Mouse (Mus musculus) forebrain, embryonic 14.5 days (tissue): ENCODE results near the gene Olfr601. TPM values are rescaled to one million over a fixed set of nuclear protein-coding genes. Genes with fewer than 3 reads are reported as not detected.

ENCODE experiments used
- polyA plus RNA-seq: library from polyadenylated mRNA; unstranded; fragments of >200 nt; fragmentation: Nextera tagmentation; extraction: Ambion mirVana; gene quantifications from 2 replicates; pipeline ENCODE4 v1.2.1, GENCODE M21; 2014

Olfr601 gene
- polyA plus RNA-seq, 1 experiment from 2014 or later, result not detected

Other genes with a start within 250 kb of the Olfr601 start
- not detected in 2 replicates for gene Olfr586, start 237.0 kb downstream of the Olfr601 start, polyA plus RNA-seq
- not detected in 2 replicates for gene Olfr588-ps1, start 221.8 kb downstream of the Olfr601 start, polyA plus RNA-seq
- not detected in 2 replicates for gene Olfr589, start 206.3 kb downstream of the Olfr601 start, polyA plus RNA-seq
- gene Olfr591, start 184.3 kb downstream of the Olfr601 start, polyA plus RNA-seq, result not detected in 2 replicates
- gene Olfr592, start 177.9 kb downstream of the Olfr601 start, polyA plus RNA-seq, result not detected in 2 replicates
- not detected in 2 replicates for gene Olfr593, start 150.8 kb downstream of the Olfr601 start, polyA plus RNA-seq
- not detected in 2 replicates for gene Olfr594, start 145.7 kb downstream of the Olfr601 start, polyA plus RNA-seq
- not detected in 2 replicates for gene Usp17ld, start 110.2 kb downstream of the Olfr601 start, polyA plus RNA-seq
- gene Olfr596, start 57.0 kb downstream of the Olfr601 start, polyA plus RNA-seq, result not detected in 2 replicates
- gene Olfr597, start 46.3 kb downstream of the Olfr601 start, polyA plus RNA-seq, result not detected in 2 replicates
- gene Olfr598, start 39.1 kb downstream of the Olfr601 start, polyA plus RNA-seq, result not detected in 2 replicates
- not detected in 2 replicates for gene Olfr599, start 26.7 kb downstream of the Olfr601 start, polyA plus RNA-seq
- gene Olfr600, start 13.0 kb downstream of the Olfr601 start, polyA plus RNA-seq, result not detected in 2 replicates
- gene Olfr603, start 23.5 kb upstream of the Olfr601 start, polyA plus RNA-seq, result not detected in 2 replicates
- gene Usp17lc, start 52.4 kb upstream of the Olfr601 start, polyA plus RNA-seq, result not detected in 2 replicates
- not detected in 2 replicates for gene Olfr605, start 82.8 kb upstream of the Olfr601 start, polyA plus RNA-seq
- not detected in 2 replicates for gene Olfr606, start 86.4 kb upstream of the Olfr601 start, polyA plus RNA-seq
- not detected in 2 replicates for gene Olfr607, start 101.5 kb upstream of the Olfr601 start, polyA plus RNA-seq
- gene Olfr608, start 107.2 kb upstream of the Olfr601 start, polyA plus RNA-seq, result not detected in 2 replicates
- gene Olfr609, start 135.4 kb upstream of the Olfr601 start, polyA plus RNA-seq, result not detected in 2 replicates
- not detected in 2 replicates for gene Olfr610, start 149.5 kb upstream of the Olfr601 start, polyA plus RNA-seq
- gene Olfr611, start 158.2 kb upstream of the Olfr601 start, polyA plus RNA-seq, result not detected in 2 replicates
- not detected in 2 replicates for gene Olfr612, start 180.1 kb upstream of the Olfr601 start, polyA plus RNA-seq
- gene Olfr613, start 185.4 kb upstream of the Olfr601 start, polyA plus RNA-seq, result not detected in 2 replicates
- gene Olfr615, start 193.4 kb upstream of the Olfr601 start, polyA plus RNA-seq, result not detected in 2 replicates
- gene Olfr616, start 206.5 kb upstream of the Olfr601 start, polyA plus RNA-seq, result not detected in 2 replicates
- not detected in 2 replicates for gene Olfr617, start 210.4 kb upstream of the Olfr601 start, polyA plus RNA-seq
- not detected in 2 replicates for gene Olfr618, start 227.4 kb upstream of the Olfr601 start, polyA plus RNA-seq
- not detected in 2 replicates for gene Olfr619, start 237.9 kb upstream of the Olfr601 start, polyA plus RNA-seq
- gene Olfr620, start 249.9 kb upstream of the Olfr601 start, polyA plus RNA-seq, result not detected in 2 replicates